Mouse (Mus musculus): Measurements from ENCODE around the gene Guk1. TPM values are rescaled to one million over a fixed set of nuclear protein-coding genes. Genes with fewer than 3 reads are reported as not detected.
A peak's percentile ranks its signal among the peaks of the same experiment; 100 is the strongest.

Guk1 gene
- polyA plus RNA-seq, 1 experiment from 2014 or later, result 140 TPM

- no peak for TF ChIP-seq CTCF (IDR thresholded peaks at IDR 0.05; ENCODE audit: low read depth)
- H3K4me3 ChIP-seq (ENCODE audit: low read depth, low read length), result no peak overlapping the region
- peaks cover 52% of the 10 kb centered on the region for H3K27me3 ChIP-seq (ENCODE audit: insufficient read depth, low read length)
- no peak overlapping the region for H3K4me2 ChIP-seq
- ATAC-seq (ENCODE audit: insufficient read depth) (no peak), DNase-seq (no peak)
- WGBS, result 68% methylated on average over 12 of the region's 12 CpGs
- no peaks in the 10 kb centered on the region for H3K4me1 ChIP-seq (ENCODE audit: insufficient read depth)
- no peak overlapping the region for H3K9ac ChIP-seq
- H3K36me3 ChIP-seq (ENCODE audit: insufficient read depth), result no peaks in the 10 kb centered on the region
- no peaks in the 10 kb centered on the region for H3K9me3 ChIP-seq (ENCODE audit: low read depth, low read length)
- no peak overlapping the region for H3K27ac ChIP-seq (ENCODE audit: low read depth)
Measured at GRCm38 (mm10) chr11:59136994-59137706, 54.9 kb downstream of the Guk1 start.

- peak within 1 kb of the TSS; percentile 46 for H3K4me2 ChIP-seq
- no peaks in the 10 kb centered on the region for H3K4me1 ChIP-seq (ENCODE audit: insufficient read depth)
- H3K9me3 ChIP-seq (ENCODE audit: low read depth, low read length), result no peaks in the 10 kb centered on the region
- ATAC-seq (ENCODE audit: insufficient read depth) (no peak), DNase-seq (no peak)
- no peak within 1 kb of the TSS for H3K9ac ChIP-seq
- H3K27me3 ChIP-seq (ENCODE audit: insufficient read depth, low read length), result peaks cover 52% of the 10 kb centered on the region
- TF ChIP-seq CTCF (IDR thresholded peaks at IDR 0.05; ENCODE audit: low read depth), result no peak
- H3K36me3 ChIP-seq (ENCODE audit: insufficient read depth), result no peaks in the 10 kb centered on the region
- 16% methylated on average over 44 of the region's 44 CpGs for WGBS
- H3K4me3 ChIP-seq (ENCODE audit: low read depth, low read length), result peak within 1 kb of the TSS; percentile 23; the same call in 1 of the 2 replicates
- no peak within 1 kb of the TSS for H3K27ac ChIP-seq (ENCODE audit: low read depth)
Measured at GRCm38 (mm10) chr11:59135904-59136452, 56.0 kb downstream of the Guk1 start, which contains the start of gene Obscn. TSS of gene Obscn (minus strand) at chr11:59136402.

GRCm38 (mm10) chr11:59135051-59135820 is 56.8 kb downstream of the Guk1 start:
- peaks cover 52% of the 10 kb centered on the region for H3K27me3 ChIP-seq (ENCODE audit: insufficient read depth, low read length)
- H3K4me1 ChIP-seq (ENCODE audit: insufficient read depth), result no peaks in the 10 kb centered on the region
- H3K27ac ChIP-seq (ENCODE audit: low read depth), result no peak overlapping the region
- WGBS, result 9% methylated on average over 55 of the region's 55 CpGs
- H3K9ac ChIP-seq, result no peak overlapping the region
- H3K4me3 ChIP-seq (ENCODE audit: low read depth, low read length), result peak overlapping the region; percentile 23; the same call in 1 of the 2 replicates
- ATAC-seq (ENCODE audit: insufficient read depth) (no peak), DNase-seq (no peak)
- H3K9me3 ChIP-seq (ENCODE audit: low read depth, low read length), result no peaks in the 10 kb centered on the region
- TF ChIP-seq CTCF (IDR thresholded peaks at IDR 0.05; ENCODE audit: low read depth), result no peak
- no peaks in the 10 kb centered on the region for H3K36me3 ChIP-seq (ENCODE audit: insufficient read depth)
- H3K4me2 ChIP-seq, result peak overlapping the region; percentile 46

DNA sequence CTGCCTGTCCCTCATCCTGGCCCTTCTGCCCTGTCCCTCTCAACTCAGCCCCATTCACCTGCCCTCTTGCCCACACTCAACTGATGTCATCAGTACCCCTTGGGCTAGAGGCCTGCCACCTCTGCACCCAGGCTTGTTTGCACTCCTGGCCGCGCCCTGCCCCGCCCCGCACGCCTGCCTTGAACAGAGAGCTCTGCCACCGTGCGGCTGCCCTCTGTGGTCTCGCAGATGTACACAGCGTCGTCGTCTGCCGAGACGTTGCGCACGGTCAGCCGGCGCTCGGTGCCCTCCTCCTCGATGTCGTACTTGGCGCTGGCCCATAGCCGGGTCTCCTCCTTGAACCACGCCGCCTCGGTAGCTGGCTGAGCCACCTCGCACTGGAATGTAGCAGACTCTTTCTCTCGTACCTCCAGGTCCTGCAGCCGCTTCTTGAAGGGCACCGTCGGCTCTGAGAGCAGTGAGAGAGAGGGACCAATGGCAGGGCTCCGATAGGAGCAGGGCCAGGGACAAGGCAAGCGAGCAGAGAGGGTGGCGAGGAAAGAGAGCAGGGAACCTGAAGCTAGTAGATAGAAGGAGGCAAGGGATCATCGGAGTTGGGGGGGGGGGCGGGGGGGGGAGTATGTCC is 57.5 kb downstream of the Guk1 start:
- Histone ChIP-seq H3K9me3 (ENCODE audit: low read depth, low read length) (no peaks in the 10 kb centered on the region), H3K4me3 (ENCODE audit: low read depth, low read length) (no peak overlapping the region), H3K36me3 (ENCODE audit: insufficient read depth) (no peaks in the 10 kb centered on the region), H3K9ac (no peak overlapping the region), H3K4me1 (ENCODE audit: insufficient read depth) (no peaks in the 10 kb centered on the region), H3K4me2 (peak overlapping the region; percentile 36; the same call in 1 of the 2 replicates), H3K27ac (ENCODE audit: low read depth) (no peak overlapping the region), H3K27me3 (ENCODE audit: insufficient read depth, low read length) (peaks cover 52% of the 10 kb centered on the region)
- ATAC-seq (ENCODE audit: insufficient read depth) (no peak; the same call in 1 of the 2 replicates), DNase-seq (peak; percentile 31)
- 3% methylated on average over 34 of the region's 35 CpGs for WGBS
- TF ChIP-seq CTCF (IDR thresholded peaks at IDR 0.05; ENCODE audit: low read depth), result no peak

Other genes starting within 250 kb of the Guk1 start
- gene Hist3h2ba, start 243.3 kb downstream of the Guk1 start, polyA plus RNA-seq (2014; fragmentation: Nextera tagmentation; extraction: Ambion mirVana), result 9.0 and 9.5 TPM in 2 replicates
- 18.1 and 18.5 TPM in 2 replicates for gene Hist3h2a, start 237.5 kb downstream of the Guk1 start, polyA plus RNA-seq (2014; fragmentation: Nextera tagmentation; extraction: Ambion mirVana)
- 0.14 and 0.22 TPM in 2 replicates for gene Trim17, start 237.5 kb downstream of the Guk1 start, polyA plus RNA-seq (2014; fragmentation: Nextera tagmentation; extraction: Ambion mirVana)
- 17.2 and 18.2 TPM in 2 replicates for gene Trim11, start 214.1 kb downstream of the Guk1 start, polyA plus RNA-seq (2014; fragmentation: Nextera tagmentation; extraction: Ambion mirVana)
- gene Obscn, start 55.8 kb downstream of the Guk1 start, polyA plus RNA-seq (2014; fragmentation: Nextera tagmentation; extraction: Ambion mirVana), result 0.14 and 1.4 TPM in 2 replicates
- gene Iba57, start 28.5 kb downstream of the Guk1 start, polyA plus RNA-seq (2014; fragmentation: Nextera tagmentation; extraction: Ambion mirVana), result 1.9 and 2.2 TPM in 2 replicates
- gene Gjc2, start 9.0 kb downstream of the Guk1 start, polyA plus RNA-seq (2014; fragmentation: Nextera tagmentation; extraction: Ambion mirVana), result 0.16 and 0.34 TPM in 2 replicates
- gene Mrpl55, start 10.3 kb upstream of the Guk1 start, polyA plus RNA-seq (2014; fragmentation: Nextera tagmentation; extraction: Ambion mirVana), result 89.9 and 100 TPM in 2 replicates
- 32.5 and 32.9 TPM in 2 replicates for gene 2310033P09Rik, start 16.1 kb upstream of the Guk1 start, polyA plus RNA-seq (2014; fragmentation: Nextera tagmentation; extraction: Ambion mirVana)
- gene Arf1, start 36.1 kb upstream of the Guk1 start, polyA plus RNA-seq (2014; fragmentation: Nextera tagmentation; extraction: Ambion mirVana), result 687 and 693 TPM in 2 replicates
- not detected in 2 replicates for gene Wnt3a, start 98.5 kb upstream of the Guk1 start, polyA plus RNA-seq (2014; fragmentation: Nextera tagmentation; extraction: Ambion mirVana)
- gene Wnt9a, start 114.7 kb upstream of the Guk1 start, polyA plus RNA-seq (2014; fragmentation: Nextera tagmentation; extraction: Ambion mirVana), result 1.1 and 1.5 TPM in 2 replicates
- gene Prss38, start 183.4 kb upstream of the Guk1 start, polyA plus RNA-seq (2014; fragmentation: Nextera tagmentation; extraction: Ambion mirVana), result not detected in 2 replicates

All from lung, embryonic 14.5 days (tissue).